Mouse (Mus musculus): ENCODE data around the gene Ptpn7. TPM values are rescaled to one million over a fixed set of nuclear protein-coding genes. Genes with fewer than 3 reads are reported as not detected.

Ptpn7 gene
- total RNA-seq, 2 experiments from 2014 or later: 0.22 TPM; not detected in 1

GRCm38 (mm10) chr1:135125990-135126389 lies 6.5 kb upstream of the Ptpn7 start:
- intact Hi-C loops (cut with DNase I): no loop called here
- peak in 1 of 2 experiments; percentile 54 for DNase-seq (ENCODE audit: extremely low spot score in 1 of 2, low spot score in 2 of 2)

GRCm38 (mm10) chr1:135126443-135127027 lies 6.0 kb upstream of the Ptpn7 start:
- DNase-seq (ENCODE audit: extremely low spot score in 1 of 2, low spot score in 2 of 2): no peak

DNA sequence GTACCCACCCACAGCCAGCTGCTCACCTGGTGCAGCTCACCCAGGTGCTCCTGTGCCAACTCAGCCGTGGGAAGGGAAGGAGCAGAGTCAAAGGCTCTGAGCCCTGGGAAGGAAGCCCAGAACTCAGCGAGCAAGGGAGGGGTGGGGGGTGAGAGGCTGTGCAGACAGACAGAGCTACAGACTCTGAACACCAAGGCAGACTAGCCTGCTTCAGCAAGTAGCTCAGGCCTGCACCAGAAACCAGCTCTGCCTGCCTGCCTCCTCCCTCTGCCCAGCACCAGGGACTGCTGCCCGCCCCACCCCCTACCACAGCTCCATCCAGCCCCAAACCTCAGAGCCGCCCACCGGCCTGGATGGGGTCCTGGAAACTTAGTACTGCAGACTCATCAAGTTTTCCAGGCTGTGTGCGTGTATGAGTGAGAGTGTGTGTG lies 4.5 kb upstream of the Ptpn7 start:
- no peak for DNase-seq (ENCODE audit: extremely low spot score in 1 of 2, low spot score in 2 of 2)
- intact Hi-C loops (cut with DNase I): no loop called here

More at GRCm38 (mm10) chr1:135126443-135127027, 6.0 kb upstream of the Ptpn7 start:
- intact Hi-C loops (cut with DNase I): no loop called here

DNA sequence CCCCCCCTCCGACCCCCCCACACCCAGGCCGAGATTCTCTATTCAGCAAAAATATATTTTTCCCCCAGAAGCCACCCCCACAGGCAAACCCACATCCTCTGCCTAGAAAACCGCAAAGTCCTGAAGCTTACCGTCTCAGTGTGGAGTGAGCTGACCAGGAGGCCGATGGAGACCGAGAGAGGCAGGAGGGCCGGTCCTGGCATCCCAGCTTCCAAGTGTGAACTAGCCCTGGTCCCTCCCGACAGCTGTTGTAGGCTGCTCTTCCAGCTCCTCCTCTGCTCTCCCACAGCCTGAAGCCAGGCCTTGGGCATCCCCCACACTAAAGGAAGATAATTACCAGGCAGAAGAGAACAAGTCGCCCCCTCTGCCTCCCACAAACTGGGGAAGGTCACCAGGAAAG lies 3.5 kb upstream of the Ptpn7 start:
- intact Hi-C loops (cut with DNase I): no loop called here
- no peak for DNase-seq (ENCODE audit: extremely low spot score in 1 of 2, low spot score in 2 of 2)

DNA sequence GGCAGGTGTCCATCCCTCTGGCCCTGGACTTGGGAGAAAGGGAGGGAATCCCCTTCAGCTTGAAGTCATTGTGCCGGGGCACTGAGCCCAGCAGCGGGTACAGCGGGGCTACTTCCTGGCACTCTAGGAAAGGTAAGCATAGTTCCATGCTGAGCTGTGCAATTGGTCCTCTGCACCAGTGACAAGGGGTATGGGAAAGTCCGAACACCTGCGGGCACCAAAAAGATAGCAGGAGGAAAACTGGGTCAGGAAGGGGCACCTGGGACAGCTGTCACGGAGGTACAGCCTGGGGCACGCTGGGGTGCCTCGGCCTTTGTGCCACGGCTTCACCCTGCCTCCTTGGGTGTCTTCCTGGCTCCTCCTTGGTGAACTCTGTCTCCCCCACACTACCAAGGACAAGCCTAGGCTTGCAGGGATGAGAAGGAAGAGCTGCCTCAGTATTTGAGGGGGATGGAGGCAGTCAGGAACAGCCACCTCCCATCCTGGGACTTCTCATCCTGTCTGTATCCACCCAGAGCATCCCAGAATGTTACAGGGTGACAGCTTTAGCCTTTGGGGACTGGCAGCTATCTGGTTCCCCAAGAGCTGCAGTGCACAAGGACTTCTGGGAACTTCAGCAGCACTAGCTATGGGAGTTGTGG lies 2.8 kb upstream of the Ptpn7 start:
- intact Hi-C loops (cut with DNase I): no loop called here
- DNase-seq (ENCODE audit: extremely low spot score in 1 of 2, low spot score in 2 of 2): no peak

DNA sequence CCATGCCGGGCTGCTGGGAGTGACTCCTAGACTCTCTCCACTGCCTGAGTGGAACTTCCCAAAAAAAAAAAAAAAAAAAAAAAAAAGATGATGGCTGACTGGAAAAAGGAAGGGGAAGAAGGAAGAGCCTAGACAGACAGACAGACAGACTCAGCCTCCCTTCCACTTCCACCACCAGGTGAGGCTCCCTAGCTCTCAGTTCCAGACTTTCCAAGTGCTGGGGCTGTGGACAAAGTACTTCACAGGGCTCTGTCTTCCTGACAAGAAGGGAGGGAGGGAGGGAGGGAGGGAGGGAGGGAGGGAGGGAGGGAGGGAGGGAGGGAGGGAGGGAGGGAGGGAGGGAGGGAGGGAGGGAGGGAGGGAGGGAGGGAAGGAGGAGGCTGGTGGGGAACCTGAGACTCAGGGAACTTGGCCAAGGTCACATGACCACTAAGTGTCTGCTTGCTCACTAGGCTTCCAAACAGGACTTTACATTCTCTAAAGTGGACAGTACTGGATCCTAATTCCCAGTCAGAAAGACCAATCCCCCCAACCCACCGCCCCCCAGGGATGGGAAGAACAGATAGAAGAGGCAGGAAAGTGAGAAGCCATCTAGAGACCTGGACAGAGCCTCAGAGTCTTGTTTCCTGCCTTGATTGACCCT lies 2.0 kb upstream of the Ptpn7 start:
- intact Hi-C loops (cut with DNase I): no loop called here

DNA sequence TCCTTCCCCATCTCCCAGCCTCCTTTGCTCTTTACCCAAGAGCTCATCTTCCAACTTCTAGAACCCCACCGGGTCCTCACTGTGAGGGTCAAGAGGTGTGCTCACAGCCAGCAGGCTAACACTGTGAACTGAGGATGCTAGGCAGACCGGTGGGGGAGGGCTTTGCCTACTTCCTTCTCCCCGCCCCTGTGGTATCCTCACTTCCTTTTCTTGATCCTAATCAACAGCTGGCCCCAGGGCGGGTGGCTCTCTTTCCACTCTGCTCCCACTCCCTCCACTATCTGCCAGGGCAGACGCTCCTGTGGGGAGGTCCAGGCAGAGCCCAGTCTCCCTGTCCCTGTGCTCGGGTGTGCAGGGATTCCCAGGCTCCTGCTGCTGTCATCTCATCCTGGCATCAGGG lies 1.5 kb upstream of the Ptpn7 start:
- no peak for DNase-seq (ENCODE audit: extremely low spot score in 1 of 2, low spot score in 2 of 2)
- intact Hi-C loops (cut with DNase I): no loop called here

More for the DNA sequence above, 2.0 kb upstream of the Ptpn7 start:
- no peak for DNase-seq (ENCODE audit: extremely low spot score in 1 of 2, low spot score in 2 of 2)

DNA sequence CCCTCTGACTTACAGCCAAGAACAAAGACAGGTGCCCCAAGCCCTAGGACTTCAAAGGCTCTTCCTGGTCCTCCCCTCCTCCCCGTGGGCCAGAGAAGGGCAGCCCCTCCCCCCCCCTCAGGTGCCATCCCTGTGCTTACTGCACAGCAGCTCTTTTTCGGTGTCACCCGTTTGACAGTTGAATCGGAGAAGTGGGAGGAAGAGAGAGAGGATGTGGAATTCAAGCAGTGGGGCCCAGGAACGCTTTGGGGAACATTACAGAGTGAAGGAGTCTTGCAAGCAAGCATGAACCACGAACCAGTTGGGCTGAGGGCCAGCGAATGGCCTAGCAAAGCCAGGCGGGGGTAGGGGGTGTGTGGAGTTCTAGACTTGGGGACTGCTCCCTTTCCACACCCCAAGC lies 940 bp upstream of the Ptpn7 start:
- DNase-seq (ENCODE audit: extremely low spot score in 1 of 2, low spot score in 2 of 2): no peak
- intact Hi-C loops (cut with DNase I): no loop called here

- DNase-seq (ENCODE audit: extremely low spot score in 1 of 2, low spot score in 2 of 2): no peak
- intact Hi-C loops (cut with DNase I): no loop called here
These were observed 431 bp downstream of the Ptpn7 start for GRCm38 (mm10) chr1:135132893-135133369.

DNA sequence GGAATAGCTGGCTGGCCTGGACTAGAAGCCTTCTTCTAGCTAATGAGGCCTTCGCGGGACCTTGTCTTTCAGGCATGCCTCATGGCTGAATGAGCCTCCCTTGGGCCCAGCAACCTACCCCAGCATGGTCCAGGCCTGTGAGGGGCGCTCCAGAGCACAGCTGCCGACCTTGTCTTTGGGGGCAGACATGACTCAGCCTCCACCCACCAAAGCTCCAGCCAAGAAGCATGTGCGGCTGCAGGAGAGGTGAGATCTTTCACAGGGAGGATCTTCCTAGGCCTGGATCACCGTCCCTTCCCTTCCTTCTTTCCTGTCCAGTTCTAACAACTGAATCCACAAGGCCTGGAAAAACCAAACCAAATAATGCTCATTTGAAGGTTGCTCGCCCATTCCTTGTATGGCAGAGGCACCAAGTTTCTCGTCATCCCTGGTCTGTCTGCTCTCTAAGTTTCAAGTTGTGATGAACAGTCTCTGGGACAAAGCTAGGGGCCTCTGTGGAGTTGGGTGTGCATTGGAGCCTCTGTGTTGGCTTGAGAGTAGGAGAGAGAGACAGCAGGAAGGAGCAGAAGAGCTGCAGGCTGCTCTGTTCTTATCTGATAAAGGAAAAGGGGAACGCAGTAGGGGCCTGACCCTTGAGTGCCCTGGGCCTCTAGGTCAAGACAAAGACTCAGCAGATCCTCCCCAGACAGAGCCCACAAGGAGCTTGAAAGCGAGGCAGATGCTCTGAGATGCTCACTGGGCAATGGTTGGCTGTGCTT lies 1.4 kb downstream of the Ptpn7 start:
- intact Hi-C loops (cut with DNase I): no loop called here
- no peak for DNase-seq (ENCODE audit: extremely low spot score in 1 of 2, low spot score in 2 of 2)

DNA sequence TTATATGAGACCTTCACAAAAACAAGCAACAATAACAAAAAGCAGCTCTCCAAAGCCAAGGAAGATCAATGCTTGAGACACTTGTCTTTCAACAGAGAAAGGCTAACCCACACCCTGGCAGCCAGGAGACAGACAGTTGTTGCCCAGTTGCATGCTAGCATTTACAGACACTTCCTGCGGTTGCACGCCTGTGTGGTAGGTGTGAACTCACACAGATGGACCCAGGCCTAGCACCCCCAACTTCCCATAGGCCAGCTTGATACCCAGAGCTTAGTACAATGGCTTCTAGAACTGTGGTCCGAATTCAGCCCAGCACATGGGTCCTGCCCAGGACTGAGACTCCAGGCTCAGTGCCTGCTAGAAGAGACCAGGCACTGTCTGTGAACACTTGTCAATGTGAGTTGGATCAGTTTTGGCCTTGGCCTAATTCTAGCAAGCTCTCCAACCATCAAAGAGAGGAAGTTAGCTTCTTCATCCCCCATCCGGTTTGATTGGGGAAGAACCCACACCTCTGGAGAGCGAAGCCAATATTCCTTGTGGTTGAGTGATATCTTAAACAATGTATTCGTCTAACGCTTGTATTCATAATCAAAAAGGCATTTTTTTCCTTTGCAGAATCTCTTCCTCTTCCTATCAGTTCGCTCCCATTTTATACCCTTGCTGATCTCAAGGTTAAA lies 2.7 kb downstream of the Ptpn7 start:
- intact Hi-C loops (cut with DNase I): loop anchor here (5.0 kb wide), 1 partner anchor 148 kb away; no protein-coding TSS in a partner anchor
- DNase-seq (ENCODE audit: extremely low spot score in 1 of 2, low spot score in 2 of 2): no peak

DNA sequence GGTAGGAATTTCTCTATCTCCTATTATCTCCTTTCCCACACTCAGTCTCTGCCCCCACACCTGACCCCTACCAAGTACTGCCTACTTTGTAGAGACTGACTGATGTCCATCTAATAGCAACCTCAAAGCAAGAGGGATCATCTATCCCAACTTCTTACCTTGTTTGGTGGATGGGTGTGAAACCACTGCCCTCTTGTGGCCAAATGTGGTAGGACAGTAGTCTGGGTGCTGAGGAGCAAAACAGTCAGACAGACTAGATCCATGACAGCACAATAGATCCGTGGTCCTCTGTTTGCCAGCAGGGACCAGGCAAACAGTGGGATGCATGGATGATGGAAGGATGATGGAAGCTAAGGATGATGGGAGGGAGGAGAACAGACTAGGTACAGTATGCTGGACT lies 4.0 kb downstream of the Ptpn7 start:
- intact Hi-C loops (cut with DNase I): loop anchor here (5.0 kb wide), 1 partner anchor 149 kb away; no protein-coding TSS in a partner anchor
- peak in 1 of 2 experiments; percentile 63 for DNase-seq (ENCODE audit: extremely low spot score in 1 of 2, low spot score in 2 of 2)

- intact Hi-C loops (cut with DNase I): loop anchor here (5.0 kb wide), 1 partner anchor 153 kb away; no protein-coding TSS in a partner anchor
- no peak for DNase-seq (ENCODE audit: extremely low spot score in 1 of 2, low spot score in 2 of 2)
These were observed 7.4 kb downstream of the Ptpn7 start for GRCm38 (mm10) chr1:135139906-135140305.

- intact Hi-C loops (cut with DNase I): no loop called here
These were observed 10.0 kb downstream of the Ptpn7 start for GRCm38 (mm10) chr1:135142452-135142851.

GRCm38 (mm10) chr1:135143940-135144339 lies 11.4 kb downstream of the Ptpn7 start:
- no peak for DNase-seq (ENCODE audit: extremely low spot score in 1 of 2, low spot score in 2 of 2)
- intact Hi-C loops (cut with DNase I): no loop called here

More at GRCm38 (mm10) chr1:135142452-135142851, 10.0 kb downstream of the Ptpn7 start:
- DNase-seq (ENCODE audit: extremely low spot score in 1 of 2, low spot score in 2 of 2): no peak

DNA sequence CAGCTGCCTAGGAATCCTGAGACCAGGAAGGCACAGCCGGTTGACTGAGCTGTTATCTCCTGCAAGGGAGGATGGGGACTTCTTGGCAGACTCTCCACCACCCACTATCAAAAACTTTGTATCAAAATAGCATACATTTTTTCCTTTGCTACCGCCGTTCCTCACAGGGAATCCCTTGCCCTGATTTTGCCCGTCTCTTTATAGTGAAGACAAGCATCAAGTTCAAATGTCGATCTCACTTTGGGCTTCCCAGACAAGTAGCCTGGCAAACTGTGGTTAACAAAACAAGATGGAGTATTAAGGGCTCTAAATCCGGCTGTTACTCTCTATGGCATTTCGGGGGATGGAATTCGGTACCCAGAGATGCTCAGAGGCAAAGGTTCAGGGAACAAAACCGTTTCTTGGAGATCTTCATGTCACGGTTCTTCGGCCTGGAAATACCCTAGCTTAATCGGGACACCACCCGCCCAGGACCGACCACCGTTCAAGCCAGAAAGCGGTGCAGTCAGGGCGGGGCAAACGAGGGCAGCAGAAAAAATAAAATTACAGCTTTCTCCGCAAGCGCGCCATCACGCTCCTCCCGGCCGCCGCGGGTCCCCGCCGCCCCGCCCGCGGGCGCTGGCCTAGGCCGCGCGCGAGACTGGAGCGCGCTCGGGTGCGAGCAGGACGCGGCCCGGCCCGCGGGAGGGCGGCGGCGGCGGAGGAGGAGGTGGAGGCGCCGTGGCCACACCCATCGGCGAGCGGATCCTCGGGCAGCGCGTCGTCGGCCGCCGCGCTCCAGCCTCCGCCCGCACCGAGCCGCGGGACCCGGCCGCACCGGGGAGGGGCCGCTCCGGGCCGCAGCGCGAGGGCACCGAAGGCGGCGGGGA lies 13.8 kb downstream of the Ptpn7 start, which contains the start of gene Arl8a:
Gene Arl8a, plus strand, starts transcription at position 748 of the 869 bp plus-strand sequence.
- DNase-seq (ENCODE audit: extremely low spot score in 1 of 2, low spot score in 2 of 2): peak; percentile 69 to 94
- intact Hi-C loops (cut with DNase I): no loop called here

- DNase-seq (ENCODE audit: extremely low spot score in 1 of 2, low spot score in 2 of 2): peak; percentile 78 to 95
- intact Hi-C loops (cut with DNase I): no loop called here
These were observed 14.6 kb downstream of the Ptpn7 start for GRCm38 (mm10) chr1:135146946-135147701.

All from left cerebral cortex, postnatal 10 days (tissue).